Mouse (Mus musculus) mouse embryonic stem cell (cell line): ENCODE results near the gene Ube2d1.

Source experiments
- in situ Hi-C, 2 experiments: fragments of 300-500 bp; cut with MboI; formaldehyde crosslinking; loops; 1 replicate in 1 of 2; 3 replicates in 1 of 2; pipeline ENCODE4 v1.14.3; 2019 to 2020; ENCODE audit warnings: low sequenced_read_pairs in 2 of 2, low pct_unique_long_range_greater_than_20kb in 1 of 2, mixed read lengths in 1 of 2; ENCODE audit not compliant: unreplicated experiment in 1 of 2

Ube2d1 gene

GRCm38 (mm10) chr10:71285126-71285580 lies at the start of gene Ube2d1:
TSS of gene Ube2d1 (minus strand) at chr10:71285262.
- in situ Hi-C loops = no loop called here

GRCm38 (mm10) chr10:71332859-71333258 lies 47.8 kb upstream of the Ube2d1 start:
- in situ Hi-C loops = loop anchor here in 1 of 2 experiments (10.0 kb wide), 1 partner anchor 62 kb away; no protein-coding TSS in a partner anchor

- in situ Hi-C loops = loop anchor here in 1 of 2 experiments (10.0 kb wide), 1 partner anchor 62 kb away; no protein-coding TSS in a partner anchor
Measured at GRCm38 (mm10) chr10:71332376-71332775, 47.3 kb upstream of the Ube2d1 start.

GRCm38 (mm10) chr10:71331908-71332307 lies 46.8 kb upstream of the Ube2d1 start:
- in situ Hi-C loops = loop anchor here in 1 of 2 experiments (10.0 kb wide), 1 partner anchor 63 kb away; no protein-coding TSS in a partner anchor

GRCm38 (mm10) chr10:71330070-71330469 lies 45.0 kb upstream of the Ube2d1 start:
- in situ Hi-C loops = loop anchor here in 1 of 2 experiments (10.0 kb wide), 1 partner anchor 65 kb away; no protein-coding TSS in a partner anchor

- in situ Hi-C loops = no loop called here
Measured at GRCm38 (mm10) chr10:71329295-71329694, 44.2 kb upstream of the Ube2d1 start.

- in situ Hi-C loops = no loop called here
Measured at GRCm38 (mm10) chr10:71328870-71329269, 43.8 kb upstream of the Ube2d1 start.

GRCm38 (mm10) chr10:71328382-71328781 lies 43.3 kb upstream of the Ube2d1 start:
- in situ Hi-C loops = no loop called here

GRCm38 (mm10) chr10:71327386-71327785 lies 42.3 kb upstream of the Ube2d1 start:
- in situ Hi-C loops = no loop called here

GRCm38 (mm10) chr10:71326789-71327188 lies 41.7 kb upstream of the Ube2d1 start:
- in situ Hi-C loops = no loop called here

- in situ Hi-C loops = no loop called here
Measured at GRCm38 (mm10) chr10:71326123-71326522, 41.1 kb upstream of the Ube2d1 start.

- in situ Hi-C loops = loop anchor here in 1 of 2 experiments (5.0 kb wide), 1 partner anchor 74 kb away; no protein-coding TSS in a partner anchor
Measured at GRCm38 (mm10) chr10:71323669-71324068, 38.6 kb upstream of the Ube2d1 start.

- in situ Hi-C loops = no loop called here
Measured at GRCm38 (mm10) chr10:71316497-71316896, 31.4 kb upstream of the Ube2d1 start.

GRCm38 (mm10) chr10:71316056-71316455 lies 31.0 kb upstream of the Ube2d1 start:
- in situ Hi-C loops = no loop called here

GRCm38 (mm10) chr10:71314596-71314995 lies 29.5 kb upstream of the Ube2d1 start:
- in situ Hi-C loops = no loop called here

- in situ Hi-C loops = no loop called here
Measured at GRCm38 (mm10) chr10:71310288-71310687, 25.2 kb upstream of the Ube2d1 start.

GRCm38 (mm10) chr10:71308199-71308598 lies 23.1 kb upstream of the Ube2d1 start:
- in situ Hi-C loops = no loop called here

GRCm38 (mm10) chr10:71306759-71307158 lies 21.7 kb upstream of the Ube2d1 start:
- in situ Hi-C loops = no loop called here

GRCm38 (mm10) chr10:71306190-71306589 lies 21.1 kb upstream of the Ube2d1 start:
- in situ Hi-C loops = no loop called here

- in situ Hi-C loops = no loop called here
Measured at GRCm38 (mm10) chr10:71302490-71302889, 17.4 kb upstream of the Ube2d1 start.
